7 mouse cellular contexts compared by ENCODE assay signal in genomic region chr6:52011559-52012408, GRCm38 (mm10). TPM values are rescaled to one million over a fixed set of nuclear protein-coding genes. Genes with fewer than 3 reads are reported as not detected.
DNase-seq lines count a peak whose midpoint lies in the region; ATAC-seq lines count a peak whose summit lies in the region.

No protein-coding gene starts in this region.

- peak; percentile 12 for ATAC-seq in inflammation-experienced regulatory T-cells, adult 6 months
- no peak for ATAC-seq in cerebellum, adult (ENCODE audit: insufficient number of reproducible peaks, low FRiP score, low TSS enrichment)

- DNase-seq in thymus, postnatal 0 days (ENCODE audit: low spot score): peak; percentile 3
- DNase-seq in thymus, postnatal 25 days: no peak
- DNase-seq in embryo, embryonic 11.5 days (ENCODE audit: low read depth, low spot score): peak; percentile 54
- peak; percentile 77 for DNase-seq in mesoderm, embryonic 11.5 days (ENCODE audit: low read depth, low spot score)
- no peak for DNase-seq in right cerebral cortex, adult 18-20 months

RNA-seq across cellular contexts. Expression of gene Skap2, which starts 0.6 kb away (rescaled TPM):
- 24.2 and 24.6 TPM in 2 replicates for polyA plus RNA-seq in thymus, postnatal 0 days (2015; fragmentation: Nextera tagmentation; extraction: Ambion mirVana)
- 10 to 100 TPM; 15.9 to 33.0 (median 17.8) TPM for polyA plus RNA-seq in inflammation-experienced regulatory T-cells, adult 6 months (2017; shearing (Covaris generic))

Comparison
In these comparisons a context has a peak if more than half of its experiments do, and no peak if none do; other contexts are left out.
1. DNase-seq: peak in thymus, postnatal 0 days (single experiment), embryo, embryonic 11.5 days (single experiment) and mesoderm, embryonic 11.5 days (single experiment); none in thymus, postnatal 25 days (single experiment) and right cerebral cortex, adult 18-20 months (single experiment).